Mouse (Mus musculus): ENCODE data around the gene Ctxn2. TPM values are rescaled to one million over a fixed set of nuclear protein-coding genes. Genes with fewer than 3 reads are reported as not detected.

The Ctxn2 gene
- polyA plus RNA-seq, 1 experiment from 2014 or later = 19.3 TPM

Other genes with a start within 250 kb of the Ctxn2 start
- 4.0 and 4.8 TPM in 2 replicates for gene Slc24a5, start 68.6 kb upstream of the Ctxn2 start, polyA plus RNA-seq (2015; fragmentation: Nextera tagmentation; extraction: Ambion mirVana)
- gene Myef2, start 13.0 kb upstream of the Ctxn2 start, polyA plus RNA-seq (2015; fragmentation: Nextera tagmentation; extraction: Ambion mirVana) = 184 and 201 TPM in 2 replicates
- not detected in 2 replicates for gene Slc12a1, start 15.8 kb downstream of the Ctxn2 start, polyA plus RNA-seq (2015; fragmentation: Nextera tagmentation; extraction: Ambion mirVana)
- gene Dut, start 110.5 kb downstream of the Ctxn2 start, polyA plus RNA-seq (2015; fragmentation: Nextera tagmentation; extraction: Ambion mirVana) = 69.1 and 70.2 TPM in 2 replicates

Measured in midbrain, embryonic 15.5 days (tissue).